Mouse (Mus musculus) brain, embryonic 14.5 days (tissue): ENCODE measurements around the gene Fez2.

Experiments
- CTCF ChIP-seq: fragments of 200-500 bp; IDR thresholded peaks from 2 replicates; pipeline ENCODE4 v1.5.1; 2012; ENCODE audit warnings: inconsistent platforms, mild to moderate bottlenecking, moderate library complexity, borderline replicate concordance; ENCODE audit not compliant: insufficient read depth, insufficient read length; ENCODE audit errors: extremely low read depth
- POLR2A ChIP-seq: fragments of 200-500 bp; IDR thresholded peaks from 2 replicates; pipeline ENCODE4 v1.6.1; 2012; ENCODE audit warnings: mild to moderate bottlenecking, inconsistent platforms, borderline replicate concordance; ENCODE audit not compliant: poor library complexity, insufficient read depth, insufficient read length, severe bottlenecking; ENCODE audit errors: extremely low read depth

- TF ChIP-seq CTCF (no peak), POLR2A (no peak)
Observed at GRCm38 (mm10) chr17:78440771-78441170, 22.8 kb upstream of the Fez2 start.
